Mouse (Mus musculus) kidney, postnatal 36 days (tissue): ENCODE results near the gene Hsd17b6.

Experiments
- DNase-seq, 2 experiments: peaks; one replicate each; pipeline ENCODE4 v3.0.0; 2021 to 2022; ENCODE audit warnings: mixed read lengths in 2 of 2

Gene Hsd17b6

DNA sequence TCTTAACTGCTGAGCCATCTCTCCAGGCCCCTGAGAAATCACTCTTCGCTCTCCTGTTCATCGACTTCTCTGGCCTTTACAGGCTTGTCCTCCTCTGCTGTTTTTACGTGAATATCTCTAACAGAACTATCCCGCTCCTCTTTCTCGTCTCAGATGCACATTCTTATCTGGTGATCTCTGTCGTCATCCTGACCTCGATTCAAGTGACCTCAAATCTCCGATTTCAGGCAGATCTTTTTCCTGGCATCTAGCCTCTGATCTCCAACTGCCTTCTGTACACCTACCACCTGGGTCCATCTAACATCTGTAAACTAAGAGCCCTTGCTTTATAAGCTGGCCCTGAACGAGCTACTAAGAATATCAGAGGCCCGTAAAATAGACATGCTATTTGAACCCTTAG is 2.5 kb downstream of the Hsd17b6 start:
- no peak for DNase-seq

DNA sequence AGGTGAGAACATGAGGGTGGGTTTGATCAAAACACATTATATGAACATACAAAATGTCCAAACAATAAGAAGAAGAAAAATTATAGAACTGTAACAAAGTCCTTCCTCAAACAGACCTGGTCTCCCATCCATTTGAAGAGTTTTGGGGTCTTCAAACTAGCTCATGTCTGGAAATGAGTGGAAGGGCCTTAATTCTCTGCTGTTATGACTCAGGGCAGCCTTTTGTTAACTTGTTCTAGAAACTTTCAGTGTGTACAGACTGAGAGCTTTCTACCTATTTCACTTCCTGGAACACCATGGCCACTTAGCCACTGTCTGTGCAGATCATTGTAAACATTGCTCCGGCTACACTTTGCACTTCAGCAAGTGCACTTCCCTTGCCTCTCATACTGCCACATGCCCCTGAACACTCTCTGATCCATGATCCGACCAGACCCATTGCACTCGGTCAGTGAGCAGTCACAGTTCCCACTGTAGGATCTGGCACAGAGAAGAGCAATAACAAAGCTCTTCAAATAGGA is 4.1 kb downstream of the Hsd17b6 start:
- DNase-seq = no peak

DNA sequence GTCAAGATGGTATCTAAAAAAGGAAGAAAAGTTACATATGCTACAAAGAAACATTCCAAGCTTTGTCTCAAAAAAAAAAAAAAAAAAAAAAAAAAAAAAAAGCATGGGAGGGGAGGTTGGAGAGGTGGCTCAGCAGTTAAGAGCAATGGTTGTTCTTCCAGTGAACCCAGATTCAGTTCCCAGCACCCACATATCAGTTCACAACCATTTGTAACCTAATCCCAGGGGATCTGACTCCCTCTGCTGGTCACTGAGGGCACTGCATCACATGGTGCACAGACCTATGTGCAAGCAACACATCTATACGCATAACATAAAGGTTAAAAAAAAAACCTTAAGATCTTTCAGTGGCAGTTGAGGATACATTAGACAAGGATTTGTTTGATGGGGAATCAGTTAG is 9.2 kb downstream of the Hsd17b6 start:
- no peak for DNase-seq

DNA sequence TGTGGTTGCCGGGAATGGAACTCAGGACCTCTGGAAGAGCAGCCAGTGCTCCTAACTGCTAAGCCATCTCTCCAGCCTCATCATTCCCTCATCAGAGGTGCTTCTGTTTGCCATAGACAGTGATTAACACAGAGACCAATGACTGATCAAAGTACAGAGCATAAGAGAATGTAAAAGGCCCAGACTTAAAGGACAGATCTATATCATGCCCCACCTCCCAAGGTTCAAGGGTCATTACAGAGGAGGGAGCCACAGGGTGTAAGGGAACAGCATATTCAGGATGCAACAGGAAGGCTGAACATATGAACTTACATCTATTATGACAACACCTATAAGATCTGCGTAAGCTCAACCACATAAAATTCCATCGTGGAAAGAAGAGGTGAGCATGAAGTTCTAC is 10.7 kb downstream of the Hsd17b6 start:
- no peak for DNase-seq

- no peak for DNase-seq
Measured at GRCm38 (mm10) chr10:127985601-127986000, 21.8 kb downstream of the Hsd17b6 start.

GRCm38 (mm10) chr10:127984650-127985049 is 22.8 kb downstream of the Hsd17b6 start:
- no peak for DNase-seq

DNA sequence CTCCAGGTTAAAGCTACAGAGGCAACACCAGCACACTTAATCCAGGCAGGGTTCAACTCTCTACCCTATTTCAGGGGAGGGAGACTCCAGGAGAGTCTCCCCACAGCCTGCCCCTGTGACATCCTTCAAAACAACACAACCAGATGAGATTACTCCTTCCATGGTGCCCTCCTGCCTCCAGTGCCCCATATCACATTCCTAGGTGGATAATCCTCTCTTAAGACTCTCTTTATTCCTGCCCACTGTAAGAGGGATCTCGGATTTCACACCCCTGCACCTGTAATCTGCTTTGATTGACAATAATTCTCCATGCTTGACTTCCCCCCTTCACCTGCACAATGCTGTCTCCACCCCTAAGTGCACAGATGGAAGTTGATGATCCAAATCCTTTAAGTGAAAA is 31.9 kb downstream of the Hsd17b6 start:
- DNase-seq = no peak

DNA sequence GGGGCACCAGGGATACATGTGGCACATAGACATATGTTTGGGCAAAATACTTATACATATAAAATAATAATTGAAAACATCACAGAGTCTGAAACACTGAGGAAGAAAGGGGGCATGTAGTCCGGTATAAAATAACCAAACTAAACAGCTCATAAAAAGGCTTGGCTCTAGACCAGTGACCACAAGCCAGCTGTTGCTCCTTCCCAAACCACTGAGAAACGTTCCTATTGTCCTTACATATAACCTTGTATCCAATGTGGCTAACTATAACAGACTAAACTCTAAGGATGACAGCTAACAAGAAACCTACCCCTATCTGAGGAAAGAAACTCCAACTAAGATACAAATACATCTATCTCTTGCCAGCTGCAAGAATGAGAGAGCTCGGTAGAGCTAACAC is 33.3 kb downstream of the Hsd17b6 start:
- no peak for DNase-seq

GRCm38 (mm10) chr10:127971135-127971534 is 36.3 kb downstream of the Hsd17b6 start:
- no peak for DNase-seq

- DNase-seq = no peak
Measured at GRCm38 (mm10) chr10:127970359-127970831, 37.0 kb downstream of the Hsd17b6 start.

GRCm38 (mm10) chr10:127969820-127970219 is 37.6 kb downstream of the Hsd17b6 start:
- DNase-seq = no peak

DNA sequence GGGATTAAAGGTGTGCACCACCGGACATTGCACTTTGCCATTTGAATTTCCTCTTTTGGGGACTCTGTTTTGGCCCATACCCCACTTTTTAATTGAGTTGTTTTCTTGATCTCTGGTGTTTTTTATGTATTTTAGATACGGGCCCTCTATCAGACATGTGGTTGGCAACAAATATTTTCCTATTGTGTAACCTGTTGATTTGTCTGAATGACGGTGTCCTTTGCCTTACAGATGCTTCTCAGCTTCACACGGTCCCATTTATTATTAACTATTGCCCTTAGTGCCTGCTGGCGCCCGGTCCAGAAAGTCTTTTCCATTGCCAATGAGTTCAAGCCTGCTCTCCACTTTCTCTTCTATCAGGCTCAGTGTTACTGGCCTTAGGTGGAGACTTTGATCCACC is 40.9 kb downstream of the Hsd17b6 start:
- peak; percentile 51 to 67 for DNase-seq

GRCm38 (mm10) chr10:127964004-127964403 is 43.4 kb downstream of the Hsd17b6 start:
- DNase-seq = no peak

GRCm38 (mm10) chr10:127962451-127962850 is 45.0 kb downstream of the Hsd17b6 start:
- peak; percentile 14 to 41 for DNase-seq

DNA sequence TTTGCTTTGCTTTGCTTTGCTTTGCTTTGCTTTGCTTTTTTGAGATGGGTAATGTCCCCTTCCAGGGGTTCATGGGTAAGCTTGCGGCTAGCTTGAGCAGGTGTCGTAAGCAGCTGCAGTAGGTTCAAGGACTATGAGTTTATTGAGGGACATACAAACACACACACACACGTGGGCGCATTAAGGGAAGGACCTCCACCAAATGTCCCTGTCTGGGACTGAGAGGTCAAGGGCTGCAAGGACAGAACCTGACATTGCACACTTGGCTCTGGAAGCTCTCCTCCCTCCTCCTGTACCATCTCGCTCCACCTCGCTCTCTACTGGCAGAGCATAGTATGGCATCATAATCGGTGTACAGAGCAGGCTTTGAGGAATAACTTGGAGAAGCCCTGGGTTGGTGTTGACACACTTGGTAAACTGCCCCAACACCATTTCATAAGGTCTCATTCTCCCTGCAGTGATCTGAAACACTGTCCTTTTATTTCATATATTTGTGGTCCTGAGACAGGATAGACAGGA is 48.2 kb downstream of the Hsd17b6 start:
- no peak for DNase-seq

DNA sequence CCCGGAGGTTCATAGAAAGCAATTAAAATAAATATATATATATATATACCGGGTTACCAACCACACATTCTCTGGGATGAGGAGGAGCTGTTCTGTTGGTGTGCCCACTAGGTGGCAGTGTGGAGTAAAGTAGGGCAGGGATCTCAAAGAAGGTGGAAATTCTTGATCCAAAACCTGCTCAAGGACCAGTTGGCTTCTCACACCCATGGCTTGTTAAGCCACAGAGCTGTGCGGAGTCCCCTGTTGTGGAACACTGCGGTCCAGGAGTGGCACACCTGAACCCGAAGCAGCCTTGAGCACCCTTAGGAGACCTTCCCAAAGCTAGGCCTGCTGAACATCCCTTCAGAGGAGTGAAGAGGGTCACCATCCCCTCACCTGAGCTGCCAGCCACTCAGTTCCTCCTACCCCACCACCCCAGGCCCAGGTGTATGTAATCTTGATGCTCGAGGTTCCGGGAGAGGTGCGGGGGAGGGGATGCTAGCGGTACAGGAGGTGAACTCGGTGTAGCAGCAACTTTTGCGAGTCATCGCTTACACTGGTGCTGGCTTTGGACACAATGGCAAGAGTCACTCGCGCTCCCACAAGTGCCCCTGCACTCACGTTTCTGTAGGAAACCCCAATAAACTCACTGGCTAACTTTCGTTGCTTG is 51.1 kb downstream of the Hsd17b6 start:
- DNase-seq = peak; percentile 54 to 93

- no peak for DNase-seq
Measured at GRCm38 (mm10) chr10:127955034-127955433, 52.4 kb downstream of the Hsd17b6 start.

DNA sequence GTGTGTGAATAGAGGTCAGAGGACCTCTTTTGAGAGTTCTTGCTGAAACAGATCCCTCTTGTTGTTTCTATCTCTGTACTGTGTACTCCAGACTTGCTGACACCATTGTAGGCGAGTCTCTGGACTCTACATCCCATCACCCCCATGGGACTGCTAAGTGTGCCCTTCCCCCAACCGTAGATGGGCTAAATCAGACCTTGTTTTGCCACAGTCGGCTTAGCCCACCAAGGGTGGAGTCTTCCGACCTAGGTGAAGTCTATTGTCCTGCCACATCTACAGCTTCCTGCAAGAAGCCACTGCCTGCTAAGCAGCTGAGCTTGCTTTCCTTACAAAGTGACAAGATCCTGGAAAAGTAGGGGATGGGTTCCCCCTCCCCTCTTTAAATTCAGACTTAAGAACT is 55.6 kb downstream of the Hsd17b6 start:
- DNase-seq = peak in 1 of 2 experiments; percentile 24

GRCm38 (mm10) chr10:127951390-127951789 is 56.0 kb downstream of the Hsd17b6 start:
- no peak for DNase-seq

GRCm38 (mm10) chr10:127949596-127950130 is 57.7 kb downstream of the Hsd17b6 start:
- DNase-seq = peak; percentile 21 to 49

- peak; percentile 54 to 67 for DNase-seq
Measured at GRCm38 (mm10) chr10:127945432-127946064, 61.9 kb downstream of the Hsd17b6 start.
